Mouse (Mus musculus): ENCODE results near the gene Maz. TPM values are rescaled to one million over a fixed set of nuclear protein-coding genes. Genes with fewer than 3 reads are reported as not detected.

Gene Maz
- polyA plus RNA-seq, 1 experiment from 2014 or later = 58.9 TPM

GRCm38 (mm10) chr7:127025556-127026160 lies 1.2 kb downstream of the Maz start:
- 0 out of 2 replicates have a peak, but pooled peaks cover 5% of the 10 kb centered on the region for H3K36me3 ChIP-seq (ENCODE audit: inconsistent target)
- peak overlapping the region; percentile 47 for H3K4me3 ChIP-seq (ENCODE audit: inconsistent target)
- 0% methylated on average over 62 of the region's 65 CpGs for WGBS (ENCODE audit: missing documents)
- H3K27ac ChIP-seq = peak overlapping the region; percentile 77
- peaks cover 22% of the 10 kb centered on the region for H3K79me2 ChIP-seq (ENCODE audit: inconsistent target)

GRCm38 (mm10) chr7:127024755-127025555 lies 1.9 kb downstream of the Maz start:
- H3K4me3 ChIP-seq (ENCODE audit: inconsistent target) = peak overlapping the region; percentile 47
- H3K36me3 ChIP-seq (ENCODE audit: inconsistent target) = 0 out of 2 replicates have a peak, but pooled peaks cover 5% of the 10 kb centered on the region
- WGBS (ENCODE audit: missing documents) = under 1% methylated on average over 29 of the region's 30 CpGs
- H3K27ac ChIP-seq = peak overlapping the region; percentile 77
- H3K79me2 ChIP-seq (ENCODE audit: inconsistent target) = peaks cover 22% of the 10 kb centered on the region

DNA sequence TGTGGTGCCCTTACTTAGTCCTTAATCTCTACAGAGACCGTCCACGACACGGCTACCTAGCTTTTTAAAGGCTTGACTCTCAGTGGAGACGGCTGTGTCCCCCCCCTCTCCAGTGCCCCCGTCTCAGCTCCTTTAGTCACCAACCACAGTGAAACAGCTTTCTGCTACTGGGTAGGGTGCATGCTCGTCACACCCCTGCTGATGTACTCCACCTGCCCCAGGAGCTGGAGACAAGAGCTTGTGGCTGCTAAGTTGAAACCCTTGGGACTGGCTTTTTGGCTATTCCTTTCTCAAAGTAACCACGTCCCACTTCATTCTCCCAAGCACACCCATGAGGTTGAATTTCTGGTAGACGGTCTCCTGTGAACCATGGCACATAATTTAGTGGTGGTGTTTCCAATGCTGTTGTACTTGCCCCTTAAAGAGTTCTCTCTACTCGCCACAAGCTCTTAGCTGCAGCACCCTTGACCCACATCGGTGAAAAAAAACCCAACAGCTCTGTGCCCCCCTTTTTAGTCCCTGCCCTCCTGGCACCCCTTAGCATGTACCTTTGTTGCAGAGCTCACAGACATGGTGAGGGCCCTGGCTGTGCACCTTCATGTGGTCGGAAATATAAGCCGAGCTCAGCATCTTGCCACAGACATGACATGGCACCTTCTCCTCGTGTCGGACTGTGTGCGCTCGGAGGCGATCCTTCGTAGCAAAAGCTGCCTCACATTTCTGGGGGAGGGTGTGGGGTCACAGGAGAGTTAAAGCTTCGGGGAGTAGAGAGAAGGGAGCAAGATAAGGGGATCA lies 2.7 kb downstream of the Maz start:
- Histone ChIP-seq H3K79me2 (ENCODE audit: inconsistent target) (peaks cover 22% of the 10 kb centered on the region), H3K4me3 (ENCODE audit: inconsistent target) (peak overlapping the region; percentile 47), H3K27ac (peak overlapping the region; percentile 77), H3K36me3 (ENCODE audit: inconsistent target) (0 out of 2 replicates have a peak, but pooled peaks cover 5% of the 10 kb centered on the region)
- 20% methylated on average over 19 of the region's 19 CpGs for WGBS (ENCODE audit: missing documents)

- 81% methylated on average over 9 of the region's 13 CpGs for WGBS (ENCODE audit: missing documents)
- Histone ChIP-seq H3K4me3 (ENCODE audit: inconsistent target) (no peak overlapping the region), H3K79me2 (ENCODE audit: inconsistent target) (peaks cover 22% of the 10 kb centered on the region), H3K27ac (no peak overlapping the region), H3K36me3 (ENCODE audit: inconsistent target) (0 out of 2 replicates have a peak, but pooled peaks cover 5% of the 10 kb centered on the region)
Measured at GRCm38 (mm10) chr7:127023272-127023691, 3.6 kb downstream of the Maz start.

GRCm38 (mm10) chr7:127022528-127023271 lies 4.1 kb downstream of the Maz start:
- Histone ChIP-seq H3K36me3 (ENCODE audit: inconsistent target) (0 out of 2 replicates have a peak, but pooled peaks cover 5% of the 10 kb centered on the region), H3K79me2 (ENCODE audit: inconsistent target) (peaks cover 22% of the 10 kb centered on the region), H3K4me3 (ENCODE audit: inconsistent target) (no peak overlapping the region), H3K27ac (0 out of 2 replicates have a peak overlapping the region, but pooled peaks have one; percentile 0)
- WGBS (ENCODE audit: missing documents) = 87% methylated on average over 7 of the region's 7 CpGs

- no peak overlapping the region for H3K4me3 ChIP-seq (ENCODE audit: inconsistent target)
- 0 out of 2 replicates have a peak overlapping the region, but pooled peaks have one; percentile 0 for H3K27ac ChIP-seq
- peaks cover 22% of the 10 kb centered on the region for H3K79me2 ChIP-seq (ENCODE audit: inconsistent target)
- 0 out of 2 replicates have a peak, but pooled peaks cover 5% of the 10 kb centered on the region for H3K36me3 ChIP-seq (ENCODE audit: inconsistent target)
- WGBS (ENCODE audit: missing documents) = 49% methylated on average over 5 of the region's 5 CpGs
Measured at GRCm38 (mm10) chr7:127021563-127022527, 5.0 kb downstream of the Maz start.

DNA sequence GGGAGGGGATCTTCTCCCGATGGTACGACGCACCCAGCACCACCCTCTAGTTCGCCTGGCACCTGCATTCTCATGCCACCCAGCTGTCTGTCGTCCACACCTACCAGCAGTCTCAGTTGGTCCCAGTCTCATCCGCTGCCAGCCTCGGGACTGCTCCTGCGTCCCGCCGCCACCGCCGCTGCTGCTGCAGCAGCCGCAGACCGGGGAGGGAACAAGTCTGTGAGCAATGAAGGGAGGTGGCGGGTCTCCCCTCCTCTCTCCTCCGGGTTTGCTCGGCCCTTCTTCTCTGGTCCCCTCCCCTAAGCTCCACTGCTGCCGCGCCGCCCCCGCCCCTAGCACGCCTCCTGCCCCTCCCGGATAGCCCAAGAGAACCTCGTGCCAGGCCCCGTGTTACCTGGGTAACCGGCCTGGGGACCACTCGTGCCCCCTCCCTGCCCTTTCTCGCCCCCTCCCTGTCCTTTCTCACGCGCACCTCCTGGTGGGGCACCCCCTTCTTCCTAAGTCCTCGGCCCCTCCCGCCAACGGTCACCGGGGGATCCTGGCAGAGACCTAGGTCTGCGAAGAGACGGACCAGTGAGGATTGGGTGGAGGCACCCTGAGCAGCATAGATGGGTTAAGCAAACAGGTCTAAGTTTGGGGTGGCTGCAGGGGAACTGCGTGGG lies 5.8 kb downstream of the Maz start, which contains the start of the genes Gm42742 and Prrt2:
Gm42742 (minus strand) TSS at position 197 of the 662 bp plus-strand sequence.
Prrt2 (minus strand) TSS at position 311 of the 662 bp plus-strand sequence.
- 19% methylated on average over 34 of the region's 37 CpGs for WGBS (ENCODE audit: missing documents)

GRCm38 (mm10) chr7:127020491-127020890 lies 6.3 kb downstream of the Maz start:
- 78% methylated on average over 5 of the region's 5 CpGs for WGBS (ENCODE audit: missing documents)
- H3K79me2 ChIP-seq (ENCODE audit: inconsistent target) = peaks cover 28% of the 10 kb centered on the region
- H3K4me3 ChIP-seq (ENCODE audit: inconsistent target) = no peak overlapping the region
- H3K36me3 ChIP-seq (ENCODE audit: inconsistent target) = 0 out of 2 replicates have a peak, but pooled peaks cover 5% of the 10 kb centered on the region
- H3K27ac ChIP-seq = no peak overlapping the region

More for the DNA sequence above, 5.8 kb downstream of the Maz start, which contains the start of the genes Gm42742 and Prrt2:
- H3K27ac ChIP-seq = no peak within 1 kb of the TSS
- 0 out of 2 replicates have a peak, but pooled peaks cover 5% of the 10 kb centered on the region for H3K36me3 ChIP-seq (ENCODE audit: inconsistent target)
- no peak within 1 kb of the TSS for H3K4me3 ChIP-seq (ENCODE audit: inconsistent target)
- peaks cover 22% of the 10 kb centered on the region for H3K79me2 ChIP-seq (ENCODE audit: inconsistent target)

- H3K4me3 ChIP-seq (ENCODE audit: inconsistent target) = no peak overlapping the region
- H3K36me3 ChIP-seq (ENCODE audit: inconsistent target) = 0 out of 2 replicates have a peak, but pooled peaks cover 5% of the 10 kb centered on the region
- H3K27ac ChIP-seq = no peak overlapping the region
- peaks cover 30% of the 10 kb centered on the region for H3K79me2 ChIP-seq (ENCODE audit: inconsistent target)
- WGBS (ENCODE audit: missing documents) = 92% methylated on average over 3 of the region's 3 CpGs
Measured at GRCm38 (mm10) chr7:127020031-127020430, 6.8 kb downstream of the Maz start.

- Histone ChIP-seq H3K36me3 (ENCODE audit: inconsistent target) (0 out of 2 replicates have a peak, but pooled peaks cover 5% of the 10 kb centered on the region), H3K27ac (no peak overlapping the region), H3K4me3 (ENCODE audit: inconsistent target) (no peak overlapping the region), H3K79me2 (ENCODE audit: inconsistent target) (peaks cover 30% of the 10 kb centered on the region)
- 84% methylated on average over 14 of the region's 14 CpGs for WGBS (ENCODE audit: missing documents)
Measured at GRCm38 (mm10) chr7:127019306-127019960, 7.4 kb downstream of the Maz start.

DNA sequence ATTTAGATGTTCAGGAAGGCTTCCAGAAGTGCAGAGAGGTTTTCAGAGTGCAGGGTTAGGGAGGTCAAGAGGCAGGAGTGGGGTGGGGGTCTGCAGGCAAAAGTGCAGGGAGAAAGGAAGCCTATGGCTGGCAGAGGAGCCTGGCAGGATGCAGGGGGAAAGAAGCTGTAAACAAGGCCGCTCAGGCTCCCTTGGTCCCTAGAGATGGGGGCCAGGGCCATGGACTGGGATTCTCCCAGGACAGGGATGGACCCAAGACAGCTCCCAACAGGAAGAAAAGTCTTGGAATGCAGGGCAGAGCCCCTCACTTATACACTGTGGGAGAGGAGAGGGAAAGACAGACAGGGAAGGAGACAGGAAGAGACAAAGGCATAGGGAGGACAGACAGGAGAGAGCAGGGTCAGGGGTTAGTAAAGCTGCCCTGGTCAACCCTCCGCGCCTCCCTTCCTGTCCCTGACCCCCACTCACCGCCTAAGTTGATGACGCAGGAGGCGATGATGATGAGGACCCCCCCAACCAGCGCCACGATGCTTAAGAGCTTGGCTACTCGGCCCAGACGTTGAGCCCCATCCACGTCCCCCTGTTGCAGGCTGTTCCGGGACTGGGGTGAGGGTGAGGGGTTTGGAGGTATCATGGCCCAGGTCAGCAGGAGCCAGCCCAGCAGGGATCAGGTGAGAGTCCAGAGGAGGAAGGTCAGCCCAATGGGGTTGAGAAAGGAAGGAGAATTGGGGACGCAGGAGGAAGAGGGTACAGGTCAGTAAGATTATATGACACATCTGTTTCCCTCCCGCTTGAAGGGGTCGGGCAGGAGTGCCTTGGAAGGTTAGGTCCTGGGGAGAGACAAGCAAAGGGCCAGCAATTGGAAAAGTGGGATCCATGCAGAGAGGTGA lies 8.2 kb downstream of the Maz start:
- Histone ChIP-seq H3K79me2 (ENCODE audit: inconsistent target) (peaks cover 30% of the 10 kb centered on the region), H3K4me3 (ENCODE audit: inconsistent target) (no peak overlapping the region), H3K27ac (no peak overlapping the region), H3K36me3 (ENCODE audit: inconsistent target) (0 out of 2 replicates have a peak, but pooled peaks cover 5% of the 10 kb centered on the region)
- 93% methylated on average over 15 of the region's 15 CpGs for WGBS (ENCODE audit: missing documents)

Data from macrophage (primary cell).